Mouse (Mus musculus) ES-Bruce4 (cell line): ENCODE data around the gene Itga9.

Source experiments
- CTCF ChIP-seq: IDR thresholded peaks from one replicate; pipeline ENCODE4 v1.8.1; 2011; ENCODE audit warnings: low read depth, low read length
- EP300 ChIP-seq: IDR thresholded peaks from 2 replicates; pipeline ENCODE4 v1.6.1; 2011; ENCODE audit warnings: low read depth, low read length; ENCODE audit not compliant: insufficient read depth
- POLR2A ChIP-seq: IDR thresholded peaks from one replicate; pipeline ENCODE4 v1.8.1; 2011; ENCODE audit warnings: low read length; ENCODE audit not compliant: insufficient read depth

DNA sequence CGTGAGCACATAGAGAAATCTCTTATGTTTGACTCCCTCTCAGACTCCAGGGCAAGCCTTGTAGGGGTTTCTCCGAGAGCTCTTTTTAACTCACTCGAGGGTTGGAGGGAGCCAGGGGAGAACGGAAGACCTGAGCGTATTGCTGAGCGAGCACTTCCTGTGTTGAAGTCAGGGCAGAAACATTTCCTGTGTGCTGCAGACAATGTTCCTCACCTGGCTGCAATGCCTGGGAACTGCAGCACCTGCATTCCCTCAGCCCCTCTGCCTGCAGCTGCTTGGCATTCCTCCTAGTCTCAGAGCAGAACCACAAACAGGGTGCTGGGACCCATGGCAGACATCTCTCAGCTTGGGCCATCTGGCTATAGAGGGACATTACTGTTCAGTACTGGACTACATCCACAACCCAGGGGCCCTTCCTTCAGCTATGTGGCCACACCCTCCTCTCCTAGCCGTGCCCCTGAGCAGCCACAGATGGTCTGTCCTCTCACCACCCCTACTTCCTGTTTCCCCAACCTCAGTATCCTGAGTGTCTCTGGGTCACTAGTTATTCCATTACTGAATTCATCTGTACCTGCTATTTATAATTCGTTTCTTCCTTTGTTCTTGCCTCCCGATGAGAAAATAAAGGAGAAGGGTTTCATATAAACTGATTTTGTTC, 109.6 kb downstream of the Itga9 start:
- TF ChIP-seq CTCF (no peak), EP300 (no peak), POLR2A (no peak)
